Mouse (Mus musculus): ENCODE results near the gene Cdh13.
A peak's percentile ranks its signal among the peaks of the same experiment; 100 is the strongest.

GRCm38 (mm10) chr8:118979800-118980199 lies 696.3 kb downstream of the Cdh13 start:
- TF ChIP-seq POLR2A (IDR thresholded peaks at IDR 0.05; ENCODE audit: control insufficient read depth, low read depth, low read length) (no peak), CTCF (IDR thresholded peaks at IDR 0.05; ENCODE audit: control insufficient read depth, insufficient read depth, insufficient replicate concordance, low read depth, low read length) (peak; percentile 89)
